Mouse (Mus musculus): ENCODE results near the gene Gm20489.

Gm20489 gene

DNA sequence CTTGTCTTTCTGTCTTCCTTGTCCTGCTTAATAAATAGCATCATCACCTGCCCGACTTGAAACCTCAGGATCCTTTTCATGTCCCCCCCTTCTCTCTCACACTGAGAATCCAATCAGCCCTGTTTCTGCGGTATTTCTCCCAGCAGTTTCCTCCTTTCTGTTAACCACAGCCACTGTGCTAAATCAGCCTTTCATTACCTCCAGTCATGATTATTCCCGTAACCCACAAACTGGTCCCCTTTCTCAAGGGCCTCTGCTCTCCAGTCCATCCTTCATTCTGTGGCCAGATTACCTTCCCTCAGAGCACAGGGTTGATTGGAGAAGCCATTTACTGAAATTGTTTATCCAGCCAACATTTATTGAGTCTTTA is at the start of gene Gm20489:
Gm20489 (minus strand) TSS at position 269 of the 370 bp plus-strand sequence.
- no peak for DNase-seq

- DNase-seq, result peak; percentile 42
These were observed 45.0 kb upstream of the Gm20489 start for GRCm38 (mm10) chrX:101313625-101314359.

DNA sequence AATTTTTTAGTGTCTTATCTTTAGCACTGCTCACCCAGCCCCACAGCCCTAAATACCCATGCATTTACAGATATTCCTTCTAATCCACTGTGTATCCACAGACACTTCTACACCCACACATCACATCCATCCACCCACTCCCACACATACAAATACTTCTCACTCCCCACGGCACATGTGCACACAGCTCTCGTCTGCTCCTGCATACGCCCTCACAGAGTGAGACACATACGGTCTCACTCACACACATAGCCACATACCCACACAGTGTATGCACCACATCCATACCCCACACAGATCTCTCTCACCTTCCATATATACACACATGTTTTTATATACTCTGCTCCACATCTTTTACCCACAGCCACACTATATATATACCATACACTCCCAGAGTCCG is 40.5 kb upstream of the Gm20489 start:
- DNase-seq, result no peak

- DNase-seq, result peak; percentile 49
These were observed 35.8 kb upstream of the Gm20489 start for GRCm38 (mm10) chrX:101304646-101305045.

DNA sequence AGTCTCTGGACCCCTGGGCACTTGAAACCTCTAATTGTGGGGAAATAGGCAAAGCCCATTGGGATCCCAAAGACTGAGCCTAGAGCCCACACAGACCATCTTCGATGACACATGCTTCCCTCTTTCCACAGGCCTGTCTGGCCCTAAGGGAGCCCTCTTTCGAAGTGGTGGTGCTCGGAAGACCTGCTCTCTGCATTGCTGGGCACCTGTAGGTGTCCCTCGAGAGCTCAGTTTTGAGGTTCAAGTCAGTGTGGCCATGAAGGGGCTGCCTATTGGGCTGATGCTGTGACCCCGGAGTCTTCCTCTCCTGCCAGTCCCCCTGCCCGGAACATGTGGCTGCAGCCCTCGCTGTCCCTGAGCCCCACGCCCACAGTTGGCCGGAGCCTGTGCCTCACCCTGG is 32.8 kb upstream of the Gm20489 start:
- DNase-seq, result peak; percentile 47

- peak; percentile 32 for DNase-seq
These were observed 31.7 kb upstream of the Gm20489 start for GRCm38 (mm10) chrX:101300427-101301030.

- DNase-seq, result peak; percentile 40
These were observed 30.9 kb upstream of the Gm20489 start for GRCm38 (mm10) chrX:101299473-101300426.

DNA sequence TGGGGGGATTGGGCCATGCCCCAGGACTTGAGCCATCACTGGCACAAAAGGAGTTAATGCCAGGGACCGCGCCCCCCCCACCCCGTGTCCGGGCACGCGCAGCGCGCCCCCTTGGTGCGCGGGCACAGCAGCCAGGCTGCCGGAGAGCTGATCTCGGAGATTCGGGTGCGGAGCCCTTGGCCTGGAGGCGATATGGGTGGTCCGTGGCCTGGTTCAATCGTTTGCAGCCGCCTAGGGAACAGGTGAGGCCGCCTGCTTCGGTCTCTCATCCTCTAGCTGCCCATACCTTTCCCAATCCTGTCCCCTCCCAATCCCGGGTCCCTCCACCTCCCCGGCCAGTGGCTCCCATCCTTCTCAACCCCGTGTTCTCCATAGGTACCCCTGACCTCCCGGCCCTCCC is 30.2 kb upstream of the Gm20489 start, which contains the start of gene Nlgn3:
Nlgn3 (plus strand) TSS at position 114 of the 400 bp plus-strand sequence.
- peak; percentile 73 for DNase-seq

GRCm38 (mm10) chrX:101290111-101290510 is 21.3 kb upstream of the Gm20489 start:
- DNase-seq, result no peak

- no peak for DNase-seq
These were observed 20.2 kb upstream of the Gm20489 start for GRCm38 (mm10) chrX:101289037-101289436.

DNA sequence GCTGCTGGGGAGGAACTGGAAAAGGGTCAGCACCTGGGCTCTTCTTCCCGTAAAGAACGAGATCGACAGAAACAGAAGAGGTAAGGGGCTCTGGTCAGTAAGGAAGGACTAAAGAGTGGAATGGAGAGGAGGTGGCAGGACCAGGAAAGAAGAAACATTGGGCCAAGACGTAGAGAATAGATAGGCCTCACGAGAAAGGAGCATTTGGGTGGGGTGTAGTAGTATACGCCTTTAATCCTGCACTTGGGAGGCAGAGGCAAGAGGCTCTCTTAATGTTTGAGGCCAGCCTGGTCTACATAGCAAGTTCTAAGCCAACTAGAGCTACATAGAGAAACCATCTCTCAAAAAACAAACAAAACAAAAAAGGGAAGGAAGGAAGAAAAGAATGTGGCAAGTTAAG is 19.6 kb upstream of the Gm20489 start:
- no peak for DNase-seq

DNA sequence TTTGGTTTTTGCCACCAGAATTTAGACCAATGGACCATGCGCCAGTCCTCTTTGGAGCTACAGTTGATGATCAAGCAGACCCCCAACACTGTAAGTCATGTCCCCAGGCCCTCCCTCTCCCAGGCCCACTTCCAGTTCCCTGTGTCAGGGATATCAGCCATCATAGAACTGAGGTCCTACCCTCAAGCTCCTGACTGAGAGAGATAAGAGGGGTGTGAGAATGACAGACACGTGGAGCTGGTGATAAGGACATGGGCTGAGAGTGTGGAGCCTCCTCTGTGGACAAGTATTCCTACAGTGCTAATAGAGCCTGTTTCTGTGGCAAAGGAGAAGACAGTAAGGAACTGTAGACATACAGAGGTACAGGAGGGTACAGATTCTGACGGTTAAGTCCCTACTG is 18.7 kb upstream of the Gm20489 start:
- DNase-seq, result no peak

GRCm38 (mm10) chrX:101285953-101286670 is 17.3 kb upstream of the Gm20489 start:
- no peak for DNase-seq

- peak; percentile 55 for DNase-seq
These were observed 16.7 kb upstream of the Gm20489 start for GRCm38 (mm10) chrX:101285534-101285933.

DNA sequence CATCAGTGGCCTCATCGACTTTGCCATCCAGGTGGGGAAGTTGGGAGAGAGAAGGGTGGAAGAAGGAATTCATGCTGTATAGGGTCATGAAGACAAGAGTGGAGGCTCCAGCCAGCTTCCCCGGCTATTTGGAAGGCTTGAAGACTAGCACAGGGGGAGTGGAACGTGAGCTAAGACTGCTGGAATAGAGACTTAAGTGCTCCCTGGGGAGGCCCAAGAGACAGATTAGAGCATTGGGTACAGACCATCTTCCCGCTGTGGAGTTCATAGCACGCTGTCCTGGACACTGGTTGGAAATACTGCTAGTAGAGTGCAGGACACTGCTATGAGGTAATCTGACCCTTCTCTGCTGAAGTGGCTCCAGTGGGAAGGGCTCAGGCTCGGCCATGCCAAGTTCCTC is 14.0 kb upstream of the Gm20489 start:
- DNase-seq, result no peak

DNA sequence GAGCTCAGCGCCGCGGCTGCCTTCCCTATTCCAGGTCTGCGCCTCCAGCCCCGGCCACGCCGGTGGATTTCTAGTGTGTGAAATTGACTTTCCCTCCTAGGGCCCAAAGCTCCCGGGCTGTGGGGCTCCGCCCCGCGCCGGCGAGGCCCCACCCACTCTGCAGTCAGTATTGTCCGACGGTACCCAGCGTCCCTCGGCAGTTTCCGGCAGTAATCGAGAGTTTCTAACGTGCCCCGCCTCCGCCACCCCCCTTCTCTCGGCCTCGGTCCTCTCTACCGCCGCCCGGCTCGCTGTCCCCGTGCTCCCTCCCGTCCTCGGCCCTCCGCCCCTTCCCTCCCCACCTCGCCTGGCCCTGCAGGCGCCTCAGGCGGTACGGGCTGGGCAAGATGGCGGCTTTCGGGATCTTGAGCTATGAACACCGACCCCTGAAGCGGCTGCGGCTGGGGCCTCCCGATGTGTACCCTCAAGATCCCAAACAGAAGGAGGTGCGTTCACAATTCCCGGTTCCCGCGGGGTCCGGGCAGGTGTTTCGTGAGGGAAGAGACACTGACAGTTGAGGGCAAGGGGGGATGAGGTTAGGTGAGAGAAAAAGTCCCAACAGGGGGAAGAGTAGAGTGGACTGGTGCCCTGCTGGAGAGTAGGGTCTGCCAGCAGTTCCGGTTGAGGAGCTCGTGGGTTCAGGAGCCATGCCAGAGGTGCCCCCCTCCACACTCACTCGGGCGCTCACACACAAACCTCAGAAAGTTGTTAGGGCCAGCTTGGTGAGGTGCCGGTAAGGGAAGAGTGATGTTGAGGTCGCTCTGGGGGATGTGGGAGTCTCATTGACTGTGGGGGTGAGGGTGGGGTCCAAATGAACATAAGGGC is 5.3 kb upstream of the Gm20489 start, which contains the start of gene Med12:
Med12 (plus strand) TSS at position 156 of the 864 bp plus-strand sequence.
- DNase-seq, result peak; percentile 93

- no peak for DNase-seq
These were observed 4.6 kb upstream of the Gm20489 start for GRCm38 (mm10) chrX:101273410-101273809.

- no peak for DNase-seq
These were observed 633 bp downstream of the Gm20489 start, which contains the start of gene Il2rg for GRCm38 (mm10) chrX:101268025-101268754. Gene Il2rg, minus strand, starts transcription at chrX:101268255.

GRCm38 (mm10) chrX:101266631-101267030 is 2.2 kb downstream of the Gm20489 start:
- DNase-seq, result no peak

- DNase-seq, result no peak
These were observed 4.9 kb downstream of the Gm20489 start, which contains the start of gene Gm614 for GRCm38 (mm10) chrX:101263892-101264291. Gene Gm614, minus strand, starts transcription at chrX:101263992.

All from cerebellum, adult 9-11 months (tissue).